13 mouse cellular contexts compared by ENCODE assay signal in genomic region chr16:94126200-94126599, GRCm38 (mm10). TPM values are rescaled to one million over a fixed set of nuclear protein-coding genes. Genes with fewer than 3 reads are reported as not detected.
DNase-seq lines count a peak whose midpoint lies in the region; ATAC-seq and TF ChIP-seq lines count a peak whose summit lies in the region.
"Had no signal": no experiment of that assay in that cellular context is flagged by ENCODE, and none has a peak within 500 bp of the region (broad histone marks: within the 10 kb centered on the region; RNA-seq: fewer than 3 reads in every experiment).

No protein-coding gene starts in this region.

- no peaks in the 10 kb centered on the region for H3K9me3 ChIP-seq in hindbrain, embryonic 10.5 days
- H3K9me3 ChIP-seq in hindbrain, embryonic 11.5 days (ENCODE audit: control insufficient read depth, low read length) = no peaks in the 10 kb centered on the region
- no peaks in the 10 kb centered on the region for H3K9me3 ChIP-seq in forebrain, embryonic 12.5 days
- H3K9me3 ChIP-seq in limb, embryonic 10.5 days (replicated peaks) = no peaks in the 10 kb centered on the region
- H3K9me3 ChIP-seq: liver, embryonic 13.5 days had no signal

- WGBS in hindbrain, embryonic 10.5 days = 35% methylated on average over 9 of the region's 9 CpGs
- WGBS in hindbrain, embryonic 11.5 days = 34% methylated on average over 9 of the region's 9 CpGs
- 16% methylated on average over 9 of the region's 9 CpGs for WGBS in forebrain, embryonic 12.5 days
- 45% methylated on average over 9 of the region's 9 CpGs for WGBS in limb, embryonic 10.5 days

- H3K36me3 ChIP-seq in hindbrain, embryonic 10.5 days = no peaks in the 10 kb centered on the region
- no peaks in the 10 kb centered on the region for H3K36me3 ChIP-seq in hindbrain, embryonic 11.5 days (ENCODE audit: control insufficient read depth, insufficient read depth, low read length)
- no peaks in the 10 kb centered on the region for H3K36me3 ChIP-seq in forebrain, embryonic 12.5 days (replicated peaks)
- H3K36me3 ChIP-seq in limb, embryonic 10.5 days = no peaks in the 10 kb centered on the region
- H3K36me3 ChIP-seq: liver, embryonic 13.5 days had no signal

- H3K9ac ChIP-seq in hindbrain, embryonic 11.5 days (ENCODE audit: low read depth, low read length) = no peak overlapping the region
- H3K9ac ChIP-seq in forebrain, embryonic 12.5 days = no peak overlapping the region
- H3K9ac ChIP-seq: liver, embryonic 13.5 days had no signal

- H3K27me3 ChIP-seq in hindbrain, embryonic 10.5 days (ENCODE audit: insufficient read depth, poor library complexity, severe bottlenecking) = peaks cover 83% of the 10 kb centered on the region
- H3K27me3 ChIP-seq in hindbrain, embryonic 11.5 days (ENCODE audit: control insufficient read depth, insufficient read depth, low read length) = peaks cover 40% of the 10 kb centered on the region
- H3K27me3 ChIP-seq in forebrain, embryonic 12.5 days = peaks cover 76% of the 10 kb centered on the region
- H3K27me3 ChIP-seq in limb, embryonic 10.5 days (ENCODE audit: low read depth, poor library complexity, severe bottlenecking) = peaks cover 89% of the 10 kb centered on the region

- H3K27ac ChIP-seq in hindbrain, embryonic 10.5 days = no peak overlapping the region
- no peak overlapping the region for H3K27ac ChIP-seq in hindbrain, embryonic 11.5 days (ENCODE audit: low read depth, low read length)
- no peak overlapping the region for H3K27ac ChIP-seq in cortical plate, adult 2 months (ENCODE audit: insufficient read depth, low read length)
- H3K27ac ChIP-seq in forebrain, embryonic 12.5 days = no peak overlapping the region
- H3K27ac ChIP-seq in limb, embryonic 10.5 days = no peak overlapping the region
- H3K27ac ChIP-seq: liver, embryonic 13.5 days; macrophage had no signal

- no peak for DNase-seq in hindbrain, embryonic 10.5 days (ENCODE audit: low spot score)
- no peak for DNase-seq in hindbrain, embryonic 11.5 days (ENCODE audit: low spot score)
- no peak for DNase-seq in limb, embryonic 10.5 days (ENCODE audit: low spot score)
- no peak for DNase-seq in gastrocnemius, adult 18-20 months (ENCODE audit: low spot score)
- DNase-seq in spleen, adult 18-20 months = no peak
- no peak for DNase-seq in thymus, adult 18-20 months
- DNase-seq: kidney, postnatal 36 days; liver, embryonic 13.5 days had no signal

- no peak for ATAC-seq in hindbrain, embryonic 11.5 days (ENCODE audit: low FRiP score)
- no peak for ATAC-seq in forebrain, embryonic 12.5 days (ENCODE audit: low FRiP score)

- no peak for TF ChIP-seq POLR2A in cortical plate, adult 2 months (IDR thresholded peaks at IDR 0.05; ENCODE audit: extremely low read depth, insufficient read depth, low read length)

- H3K4me1 ChIP-seq in hindbrain, embryonic 10.5 days (replicated peaks) = peaks cover 37% of the 10 kb centered on the region
- peaks cover 5% of the 10 kb centered on the region for H3K4me1 ChIP-seq in hindbrain, embryonic 11.5 days (replicated peaks; ENCODE audit: control insufficient read depth, insufficient read depth, low read length)
- peaks cover 2% of the 10 kb centered on the region; the same call in 1 of the 2 replicates for H3K4me1 ChIP-seq in cortical plate, adult 2 months (ENCODE audit: control insufficient read depth, insufficient read depth, low read length)
- peaks cover 37% of the 10 kb centered on the region for H3K4me1 ChIP-seq in forebrain, embryonic 12.5 days
- peaks cover 27% of the 10 kb centered on the region for H3K4me1 ChIP-seq in limb, embryonic 10.5 days
- H3K4me1 ChIP-seq: liver, embryonic 13.5 days had no signal

- H3K4me3 ChIP-seq in hindbrain, embryonic 10.5 days = peak overlapping the region; percentile 64; the same call in 1 of the 2 replicates
- no peak overlapping the region; the same call in 1 of the 2 replicates for H3K4me3 ChIP-seq in hindbrain, embryonic 11.5 days (ENCODE audit: low read depth, low read length)
- H3K4me3 ChIP-seq in cortical plate, adult 2 months (ENCODE audit: insufficient read depth, low read length) = peak overlapping the region; percentile 29; the same call in 1 of the 2 replicates
- H3K4me3 ChIP-seq in forebrain, embryonic 12.5 days (replicated peaks) = no peak overlapping the region; the same call in 1 of the 2 replicates
- H3K4me3 ChIP-seq in limb, embryonic 10.5 days = 0 out of 2 replicates have a peak overlapping the region, but pooled peaks have one; percentile 61
- H3K4me3 ChIP-seq: erythroblast, embryonic 14.5 days had no signal

- no peak overlapping the region for H3K4me2 ChIP-seq in hindbrain, embryonic 11.5 days (replicated peaks; ENCODE audit: low read depth, low read length)
- H3K4me2 ChIP-seq in forebrain, embryonic 12.5 days = peak overlapping the region; percentile 95

- no peak for TF ChIP-seq CTCF in cortical plate, adult 2 months (IDR thresholded peaks at IDR 0.05; ENCODE audit: extremely low read depth, insufficient read depth, low read length)

RNA-seq across cellular contexts. Expression of gene Sim2, which starts 41.5 kb away (rescaled TPM):
- polyA plus RNA-seq in hindbrain, embryonic 10.5 days (2016; fragmentation: Nextera tagmentation; extraction: Ambion mirVana) = 0.25 and 0.27 TPM in 2 replicates
- 0.35 and 0.39 TPM in 2 replicates for polyA plus RNA-seq in hindbrain, embryonic 11.5 days (2014; fragmentation: Nextera tagmentation; extraction: Ambion mirVana)
- polyA plus RNA-seq in cortical plate, adult 2 months (2012; rRNA removed) = 0.09 TPM in 1 of 2 replicates, not detected in the other
- 1.1 and 1.8 TPM in 2 replicates for polyA plus RNA-seq in forebrain, embryonic 12.5 days (2016; fragmentation: Nextera tagmentation; extraction: Ambion mirVana)
- polyA plus RNA-seq in limb, embryonic 10.5 days (2016; fragmentation: Nextera tagmentation; extraction: Ambion mirVana) = 2.2 and 2.9 TPM in 2 replicates
- 10 to 100 TPM; 12.2 to 16.4 TPM for total RNA-seq in gastrocnemius, adult 18-20 months (2021)
- total RNA-seq: left cerebral cortex, adult 18-20 months had no signal
- polyA plus RNA-seq: erythroblast, embryonic 14.5 days; liver, embryonic 13.5 days; macrophage had no signal

Comparison
In these comparisons a context has a peak if more than half of its experiments do, and no peak if none do; other contexts are left out.
1. H3K4me3 ChIP-seq: peak in hindbrain, embryonic 10.5 days (single experiment), cortical plate, adult 2 months (single experiment) and limb, embryonic 10.5 days (single experiment); none in hindbrain, embryonic 11.5 days (single experiment) and forebrain, embryonic 12.5 days (single experiment).